Mouse (Mus musculus): ENCODE results near the gene Tanc2.

Gene Tanc2

GRCm38 (mm10) chr11:105648026-105648425, 58.2 kb downstream of the Tanc2 start:
- no peak for DNase-seq (ENCODE audit: low read depth, low spot score)

- no peak for DNase-seq (ENCODE audit: low read depth, low spot score)
Observed at GRCm38 (mm10) chr11:105654616-105655015, 64.8 kb downstream of the Tanc2 start.

GRCm38 (mm10) chr11:105655335-105655734, 65.5 kb downstream of the Tanc2 start:
- no peak for DNase-seq (ENCODE audit: low read depth, low spot score)

GRCm38 (mm10) chr11:105667879-105668278, 78.1 kb downstream of the Tanc2 start:
- no peak for DNase-seq (ENCODE audit: low read depth, low spot score)

GRCm38 (mm10) chr11:105678996-105679395, 89.2 kb downstream of the Tanc2 start:
- DNase-seq (ENCODE audit: low read depth, low spot score): no peak

- no peak for DNase-seq (ENCODE audit: low read depth, low spot score)
Observed at GRCm38 (mm10) chr11:105684747-105685146, 95.0 kb downstream of the Tanc2 start.

GRCm38 (mm10) chr11:105700528-105700927, 110.7 kb downstream of the Tanc2 start:
- DNase-seq (ENCODE audit: low read depth, low spot score): no peak

- DNase-seq (ENCODE audit: low read depth, low spot score): no peak
Observed at GRCm38 (mm10) chr11:105719660-105720059, 129.9 kb downstream of the Tanc2 start.

- DNase-seq (ENCODE audit: low read depth, low spot score): no peak
Observed at GRCm38 (mm10) chr11:105731541-105731940, 141.8 kb downstream of the Tanc2 start.

GRCm38 (mm10) chr11:105731989-105732531, 142.3 kb downstream of the Tanc2 start:
- DNase-seq (ENCODE audit: low read depth, low spot score): no peak

- DNase-seq (ENCODE audit: low read depth, low spot score): no peak
Observed at GRCm38 (mm10) chr11:105743171-105743570, 153.4 kb downstream of the Tanc2 start.

GRCm38 (mm10) chr11:105749297-105750071, 159.7 kb downstream of the Tanc2 start:
- DNase-seq (ENCODE audit: low read depth, low spot score): no peak

- DNase-seq (ENCODE audit: low read depth, low spot score): no peak
Observed at GRCm38 (mm10) chr11:105758561-105759203, 168.9 kb downstream of the Tanc2 start.

GRCm38 (mm10) chr11:105759413-105759812, 169.6 kb downstream of the Tanc2 start:
- no peak for DNase-seq (ENCODE audit: low read depth, low spot score)

- no peak for DNase-seq (ENCODE audit: low read depth, low spot score)
Observed at GRCm38 (mm10) chr11:105760346-105760745, 170.6 kb downstream of the Tanc2 start.

GRCm38 (mm10) chr11:105777802-105778201, 188.0 kb downstream of the Tanc2 start:
- DNase-seq (ENCODE audit: low read depth, low spot score): no peak

GRCm38 (mm10) chr11:105792501-105792900, 202.7 kb downstream of the Tanc2 start:
- DNase-seq (ENCODE audit: low read depth, low spot score): no peak

GRCm38 (mm10) chr11:105803686-105804085, 213.9 kb downstream of the Tanc2 start:
- DNase-seq (ENCODE audit: low read depth, low spot score): no peak

GRCm38 (mm10) chr11:105804776-105805175, 215.0 kb downstream of the Tanc2 start:
- no peak for DNase-seq (ENCODE audit: low read depth, low spot score)

GRCm38 (mm10) chr11:105807103-105807502, 217.3 kb downstream of the Tanc2 start:
- DNase-seq (ENCODE audit: low read depth, low spot score): no peak

GRCm38 (mm10) chr11:105823246-105823645, 233.5 kb downstream of the Tanc2 start:
- DNase-seq (ENCODE audit: low read depth, low spot score): no peak

- no peak for DNase-seq (ENCODE audit: low read depth, low spot score)
Observed at GRCm38 (mm10) chr11:105823759-105824158, 234.0 kb downstream of the Tanc2 start.

GRCm38 (mm10) chr11:105828175-105828574, 238.4 kb downstream of the Tanc2 start:
- no peak for DNase-seq (ENCODE audit: low read depth, low spot score)
